Mouse (Mus musculus) limb, embryonic 10.5 days (tissue): Measurements from ENCODE around the gene Dcaf15. TPM values are rescaled to one million over a fixed set of nuclear protein-coding genes. Genes with fewer than 3 reads are reported as not detected.

Experiments used
- DNase-seq: peaks from one replicate; pipeline ENCODE4 v3.0.0-alpha.2; 2017; ENCODE audit warnings: low spot score
- H3K27ac ChIP-seq: fragments of 300-500 bp; sonication (generic); 2 replicates; pipeline ENCODE4 v1.5.1; 2016; ENCODE audit warnings: mild to moderate bottlenecking
- H3K27me3 ChIP-seq: fragments of 300-500 bp; sonication (generic); 2 replicates; pipeline ENCODE4 v1.6.1; 2016; ENCODE audit warnings: low read depth, mild to moderate bottlenecking; ENCODE audit not compliant: poor library complexity, severe bottlenecking
- H3K36me3 ChIP-seq: fragments of 300-500 bp; sonication (generic); 2 replicates; pipeline ENCODE4 v1.6.1; 2016; ENCODE audit warnings: mild to moderate bottlenecking, moderate library complexity
- H3K4me1 ChIP-seq: fragments of 300-500 bp; sonication (generic); 2 replicates; pipeline ENCODE4 v1.6.1; 2016
- H3K4me3 ChIP-seq: fragments of 300-500 bp; sonication (generic); 2 replicates; pipeline ENCODE4 v1.5.1; 2016; ENCODE audit warnings: mild to moderate bottlenecking, moderate library complexity
- H3K9me3 ChIP-seq: fragments of 300-500 bp; sonication (generic); replicated peaks from 2 replicates; pipeline ENCODE4 v1.6.1; 2016; ENCODE audit warnings: mild to moderate bottlenecking
- WGBS: fragments of 180-500 bp; shearing (Covaris S2); methylation state at CpG from one replicate; pipeline ENCODE4 v1.1.7; 2016; 5-methylcytosine and 5-hydroxymethylcytosine counted together
- polyA plus RNA-seq: library from polyadenylated mRNA; unstranded; fragments of >200 nt; fragmentation: Nextera tagmentation; extraction: Ambion mirVana; gene quantifications from 2 replicates; pipeline ENCODE4 v1.2.1, GENCODE M21; 2016

Gene Dcaf15
- polyA plus RNA-seq, 1 experiment from 2014 or later, result 20.8 TPM

- no peak for DNase-seq
- peaks cover 10% of the 10 kb centered on the region; the same call in 1 of the 2 replicates for H3K27me3 ChIP-seq
- WGBS, result 71% methylated on average over 2 of the region's 2 CpGs
- peak overlapping the region; percentile 66; the same call in 1 of the 2 replicates for H3K27ac ChIP-seq
- H3K4me1 ChIP-seq, result peaks cover 34% of the 10 kb centered on the region
- peaks cover 9% of the 10 kb centered on the region for H3K36me3 ChIP-seq
- no peak overlapping the region for H3K4me3 ChIP-seq
- H3K9me3 ChIP-seq, result no peaks in the 10 kb centered on the region
These were observed 22.2 kb upstream of the Dcaf15 start for GRCm38 (mm10) chr8:84126742-84127141.

GRCm38 (mm10) chr8:84125656-84126055, 21.1 kb upstream of the Dcaf15 start, which contains the start of gene Podnl1:
Gene Podnl1 (plus strand): TSS chr8:84125989.
- no peak for DNase-seq
- 71% methylated on average over 9 of the region's 9 CpGs for WGBS
- Histone ChIP-seq H3K27ac (peak within 1 kb of the TSS; percentile 66), H3K4me3 (no peak within 1 kb of the TSS), H3K36me3 (no peaks in the 10 kb centered on the region), H3K27me3 (peaks cover 4% of the 10 kb centered on the region; the same call in 1 of the 2 replicates), H3K9me3 (no peaks in the 10 kb centered on the region), H3K4me1 (peaks cover 28% of the 10 kb centered on the region)

GRCm38 (mm10) chr8:84122151-84122550, 17.6 kb upstream of the Dcaf15 start:
- H3K9me3 ChIP-seq, result no peaks in the 10 kb centered on the region; the same call in 1 of the 2 replicates
- H3K27me3 ChIP-seq, result no peaks in the 10 kb centered on the region
- WGBS, result 88% methylated on average over 3 of the region's 3 CpGs
- no peak overlapping the region for H3K27ac ChIP-seq
- H3K4me1 ChIP-seq, result peaks cover 17% of the 10 kb centered on the region
- H3K36me3 ChIP-seq, result no peaks in the 10 kb centered on the region
- no peak overlapping the region for H3K4me3 ChIP-seq
- no peak for DNase-seq

- no peaks in the 10 kb centered on the region for H3K36me3 ChIP-seq
- no peak overlapping the region for H3K27ac ChIP-seq
- no peaks in the 10 kb centered on the region for H3K27me3 ChIP-seq
- no peak overlapping the region for H3K4me3 ChIP-seq
- H3K9me3 ChIP-seq, result no peaks in the 10 kb centered on the region; the same call in 1 of the 2 replicates
- no peak for DNase-seq
- H3K4me1 ChIP-seq, result no peaks in the 10 kb centered on the region
- WGBS, result 88% methylated on average over 6 of the region's 6 CpGs
These were observed 11.1 kb upstream of the Dcaf15 start for GRCm38 (mm10) chr8:84115646-84116045.

- 93% methylated on average over 6 of the region's 6 CpGs for WGBS
- no peak for DNase-seq
- 0 out of 2 replicates have a peak overlapping the region, but pooled peaks have one; percentile 99 for H3K27ac ChIP-seq
- H3K4me3 ChIP-seq, result no peak overlapping the region
- no peaks in the 10 kb centered on the region for H3K9me3 ChIP-seq
- peaks cover 29% of the 10 kb centered on the region for H3K4me1 ChIP-seq
- H3K27me3 ChIP-seq, result no peaks in the 10 kb centered on the region
- H3K36me3 ChIP-seq, result peaks cover 18% of the 10 kb centered on the region
These were observed 1.9 kb upstream of the Dcaf15 start for GRCm38 (mm10) chr8:84106216-84107040.

- Histone ChIP-seq H3K9me3 (no peaks in the 10 kb centered on the region), H3K4me1 (peaks cover 29% of the 10 kb centered on the region), H3K4me3 (no peak overlapping the region; the same call in 1 of the 2 replicates), H3K27ac (peak overlapping the region; percentile 99; the same call in 1 of the 2 replicates), H3K36me3 (peaks cover 25% of the 10 kb centered on the region), H3K27me3 (no peaks in the 10 kb centered on the region)
- no peak for DNase-seq
- 79% methylated on average over 2 of the region's 2 CpGs for WGBS
These were observed 1.1 kb upstream of the Dcaf15 start for GRCm38 (mm10) chr8:84105676-84106075.

GRCm38 (mm10) chr8:84104221-84104620, 347 bp downstream of the Dcaf15 start:
- H3K4me3 ChIP-seq, result peak overlapping the region; percentile 79
- H3K27me3 ChIP-seq, result no peaks in the 10 kb centered on the region
- peak overlapping the region; percentile 99 for H3K27ac ChIP-seq
- DNase-seq, result peak; percentile 89
- WGBS, result under 1% methylated on average over 28 of the region's 29 CpGs
- no peaks in the 10 kb centered on the region for H3K9me3 ChIP-seq
- H3K36me3 ChIP-seq, result peaks cover 40% of the 10 kb centered on the region
- peaks cover 29% of the 10 kb centered on the region for H3K4me1 ChIP-seq

- peak overlapping the region; percentile 79 for H3K4me3 ChIP-seq
- H3K27me3 ChIP-seq, result no peaks in the 10 kb centered on the region
- H3K27ac ChIP-seq, result peak overlapping the region; percentile 99
- WGBS, result 62% methylated on average over 3 of the region's 3 CpGs
- DNase-seq, result no peak
- no peaks in the 10 kb centered on the region for H3K9me3 ChIP-seq
- H3K4me1 ChIP-seq, result peaks cover 29% of the 10 kb centered on the region
- peaks cover 46% of the 10 kb centered on the region for H3K36me3 ChIP-seq
These were observed 967 bp downstream of the Dcaf15 start for GRCm38 (mm10) chr8:84103601-84104000.

- peaks cover 65% of the 10 kb centered on the region for H3K36me3 ChIP-seq
- H3K27me3 ChIP-seq, result no peaks in the 10 kb centered on the region
- no peaks in the 10 kb centered on the region for H3K9me3 ChIP-seq
- 94% methylated on average over 25 of the region's 25 CpGs for WGBS
- H3K4me3 ChIP-seq, result no peak overlapping the region; the same call in 1 of the 2 replicates
- no peak overlapping the region for H3K27ac ChIP-seq
- H3K4me1 ChIP-seq, result peaks cover 29% of the 10 kb centered on the region
- no peak for DNase-seq
These were observed 2.9 kb downstream of the Dcaf15 start for GRCm38 (mm10) chr8:84101476-84102270.

- no peaks in the 10 kb centered on the region for H3K9me3 ChIP-seq
- DNase-seq, result no peak
- H3K27me3 ChIP-seq, result no peaks in the 10 kb centered on the region
- H3K36me3 ChIP-seq, result peaks cover 98% of the 10 kb centered on the region
- no peak overlapping the region for H3K4me3 ChIP-seq
- WGBS, result 94% methylated on average over 7 of the region's 7 CpGs
- H3K4me1 ChIP-seq, result peaks cover 8% of the 10 kb centered on the region
- H3K27ac ChIP-seq, result no peak overlapping the region
These were observed 6.2 kb downstream of the Dcaf15 start for GRCm38 (mm10) chr8:84098376-84098775.

GRCm38 (mm10) chr8:84096061-84096460, 8.5 kb downstream of the Dcaf15 start:
- no peaks in the 10 kb centered on the region for H3K4me1 ChIP-seq
- H3K27ac ChIP-seq, result 0 out of 2 replicates have a peak overlapping the region, but pooled peaks have one; percentile 2
- 81% methylated on average over 8 of the region's 8 CpGs for WGBS
- H3K36me3 ChIP-seq, result peaks cover 100% of the 10 kb centered on the region
- H3K9me3 ChIP-seq, result no peaks in the 10 kb centered on the region
- no peak for DNase-seq
- no peaks in the 10 kb centered on the region for H3K27me3 ChIP-seq
- no peak overlapping the region for H3K4me3 ChIP-seq

- WGBS, result 91% methylated on average over 8 of the region's 8 CpGs
- Histone ChIP-seq H3K9me3 (no peaks in the 10 kb centered on the region), H3K4me3 (no peak overlapping the region), H3K4me1 (no peaks in the 10 kb centered on the region), H3K36me3 (peaks cover 100% of the 10 kb centered on the region), H3K27ac (no peak overlapping the region), H3K27me3 (no peaks in the 10 kb centered on the region)
- DNase-seq, result no peak
These were observed 14.0 kb downstream of the Dcaf15 start for GRCm38 (mm10) chr8:84090585-84090984.

GRCm38 (mm10) chr8:84089277-84089676, 15.3 kb downstream of the Dcaf15 start:
- Histone ChIP-seq H3K27ac (no peak overlapping the region), H3K9me3 (no peaks in the 10 kb centered on the region), H3K4me1 (peaks cover 8% of the 10 kb centered on the region), H3K27me3 (no peaks in the 10 kb centered on the region), H3K4me3 (no peak overlapping the region), H3K36me3 (peaks cover 100% of the 10 kb centered on the region)
- 90% methylated on average over 9 of the region's 9 CpGs for WGBS
- no peak for DNase-seq
